Mouse (Mus musculus) CD4-positive, CD25-positive, alpha-beta regulatory T cell, adult 9 weeks (primary cell): ENCODE measurements around the gene 1810009J06Rik. TPM values are rescaled to one million over a fixed set of nuclear protein-coding genes. Genes with fewer than 3 reads are reported as not detected.

Source experiments
- polyA plus RNA-seq: library from polyadenylated mRNA; unstranded; fragments of 100-300 nt; shearing (Covaris generic); gene quantifications from one replicate; pipeline ENCODE4 v1.2.1, GENCODE M21; 2017

1810009J06Rik gene
- polyA plus RNA-seq = not detected

GRCm38 (mm10) chr6:40964454-40964853, at the start of gene 1810009J06Rik:
1810009J06Rik (plus strand) TSS chr6:40964754.

DNA sequence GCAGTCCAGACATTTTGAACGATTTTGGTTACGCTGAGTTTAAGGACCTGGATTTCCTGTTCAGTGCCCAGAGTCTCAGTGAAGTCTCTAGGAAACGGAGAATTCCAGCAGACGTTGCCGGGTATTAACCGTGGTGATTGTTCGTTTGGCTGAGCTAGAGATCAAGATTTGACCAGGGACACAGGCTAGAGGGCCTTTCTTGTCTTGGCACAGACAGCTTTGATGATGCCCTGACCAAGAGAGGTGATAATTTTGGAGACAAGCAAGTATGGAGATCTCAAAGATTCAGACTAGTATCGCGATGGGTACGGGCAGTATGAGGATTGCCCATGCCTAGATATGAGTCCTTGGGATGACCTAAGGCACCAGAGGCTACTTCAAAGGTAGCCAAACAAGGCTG, 24.1 kb upstream of the 1810009J06Rik start, which contains the start of gene 1700074P13Rik:
Gene 1700074P13Rik (minus strand): TSS at position 101 of the 400 bp plus-strand sequence.

GRCm38 (mm10) chr6:40951770-40952169, 12.8 kb upstream of the 1810009J06Rik start, which contains the start of gene Gm4744:
Gm4744 (minus strand) TSS chr6:40951870.

DNA sequence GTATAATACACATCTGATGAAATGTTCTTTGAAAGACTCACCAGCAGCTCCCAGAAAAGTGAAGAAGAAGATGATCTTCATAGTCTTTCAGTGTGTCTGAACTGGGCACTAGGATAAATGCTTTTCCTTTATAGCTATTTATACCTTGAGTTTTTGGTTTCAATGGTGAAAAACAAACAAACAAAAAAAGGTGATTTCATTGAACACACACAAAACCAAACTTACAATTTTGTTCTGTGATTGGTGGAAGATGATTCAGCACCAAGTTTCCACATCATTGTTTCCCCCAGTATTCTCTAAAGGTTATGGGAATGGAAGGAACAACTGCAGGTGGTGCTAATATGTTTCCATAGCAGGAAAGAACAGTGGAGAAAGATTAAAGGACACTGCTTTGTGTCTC, 34.8 kb downstream of the 1810009J06Rik start, which contains the start of gene Gm2663:
Gene Gm2663 (minus strand): TSS at position 101 of the 400 bp plus-strand sequence.

Other genes starting within 250 kb of the 1810009J06Rik start
- gene Moxd2, start 77.3 kb upstream of the 1810009J06Rik start, polyA plus RNA-seq = 0.15 TPM
- gene Prss58, start 64.4 kb upstream of the 1810009J06Rik start, polyA plus RNA-seq = not detected
- not detected for gene 1700074P13Rik, start 24.2 kb upstream of the 1810009J06Rik start, polyA plus RNA-seq
- not detected for gene Gm4744, start 12.9 kb upstream of the 1810009J06Rik start, polyA plus RNA-seq
- 4.4 TPM for gene Gm2663, start 34.7 kb downstream of the 1810009J06Rik start, polyA plus RNA-seq
- not detected for gene 2210010C04Rik, start 70.8 kb downstream of the 1810009J06Rik start, polyA plus RNA-seq